Mouse (Mus musculus) layer of hippocampus, postnatal 10 days (tissue): Measurements from ENCODE around the gene Mfsd4b4. TPM values are rescaled to one million over a fixed set of nuclear protein-coding genes. Genes with fewer than 3 reads are reported as not detected.
A peak's percentile ranks its signal among the peaks of the same experiment; 100 is the strongest.
"Not testable (repeated sequence)": the region's sequence is repeated elsewhere in the genome, so short reads cannot be mapped to it uniquely, and the experiment has no call there.

ENCODE experiments used
- DNase-seq, 2 experiments: peaks; one replicate each; pipeline ENCODE4 v3.0.0; 2021; ENCODE audit warnings: low spot score in 2 of 2
- long read RNA-seq: library from polyadenylated mRNA; stranded (forward); transcript quantifications from one replicate; pipeline ENCODE4 v2.0.0, GENCODE M21; 2023
- total RNA-seq, 2 experiments: library from RNA; stranded (reverse); gene quantifications; 2 replicates each; pipeline ENCODE4 v1.2.3; 2021

Gene Mfsd4b4
- total RNA-seq, result 1 to 10 TPM; 6.9 to 7.8 TPM
- long read RNA-seq, partial matches to known transcripts, result 0 of 4 reads
- long read RNA-seq, other reads (novel, unspliced or antisense), result 2 of 4 reads

- DNase-seq, result peak; percentile 77 to 81
Measured at GRCm38 (mm10) chr10:39898874-39899371, at the start of gene Mfsd4b4. Mfsd4b4 (minus strand) TSS chr10:39899238.

- DNase-seq, result not testable (repeated sequence)
Measured at GRCm38 (mm10) chr10:39947195-39947594, 48.2 kb upstream of the Mfsd4b4 start.

GRCm38 (mm10) chr10:39936553-39936952 lies 37.5 kb upstream of the Mfsd4b4 start:
- no peak for DNase-seq

DNA sequence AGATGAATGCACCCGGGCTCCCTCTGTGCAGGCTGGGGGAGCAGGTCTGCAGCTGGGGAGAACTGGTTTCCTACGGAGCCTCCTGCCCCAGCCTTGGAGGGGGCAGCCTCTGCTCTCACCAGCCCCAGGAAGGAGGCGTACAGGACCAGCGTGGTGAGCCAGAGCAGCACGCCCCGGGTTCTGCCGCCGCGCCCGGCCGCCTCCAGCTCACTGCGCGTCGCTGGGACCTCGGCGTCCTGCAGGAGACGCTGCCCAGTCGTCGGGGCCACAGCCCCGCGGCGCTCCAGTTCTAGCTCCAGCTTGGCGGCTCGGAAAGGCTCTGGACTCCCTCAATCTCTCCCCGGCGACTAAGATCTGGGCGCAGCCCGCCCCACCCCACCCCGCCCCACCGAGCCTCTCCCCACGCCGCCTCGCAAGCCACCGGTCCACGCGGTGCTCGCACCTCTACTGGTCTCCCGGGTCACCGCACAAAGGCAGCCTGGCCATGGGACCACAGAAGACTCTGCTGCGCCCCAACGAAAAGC lies 27.6 kb upstream of the Mfsd4b4 start, which contains the start of gene Mfsd4b2:
Gene Mfsd4b2, minus strand, starts transcription at position 308 of the 524 bp plus-strand sequence.
- DNase-seq, result peak; percentile 6 to 19

DNA sequence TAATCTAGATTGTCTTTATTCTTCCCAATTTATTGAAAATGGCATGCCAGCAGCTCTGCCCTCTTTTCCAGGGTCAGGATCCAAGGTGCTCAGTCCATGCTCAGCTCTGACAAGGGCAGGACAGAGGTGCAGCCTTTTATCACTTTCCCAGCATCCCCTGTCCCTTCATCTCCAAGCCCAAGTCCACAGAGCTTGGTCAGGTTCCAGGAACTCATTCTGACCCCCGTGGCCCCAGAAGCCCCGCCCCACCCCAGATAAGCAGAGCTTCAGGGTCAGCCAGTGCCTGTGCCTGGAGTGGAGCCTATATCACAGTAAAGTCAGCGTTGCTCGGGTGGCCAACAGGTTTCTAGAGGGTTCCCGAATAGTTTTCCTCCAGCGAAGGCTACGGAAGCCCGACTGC lies 25.5 kb upstream of the Mfsd4b4 start:
- not testable (repeated sequence) for DNase-seq

GRCm38 (mm10) chr10:39912616-39913015 lies 13.6 kb upstream of the Mfsd4b4 start:
- DNase-seq, result no peak

DNA sequence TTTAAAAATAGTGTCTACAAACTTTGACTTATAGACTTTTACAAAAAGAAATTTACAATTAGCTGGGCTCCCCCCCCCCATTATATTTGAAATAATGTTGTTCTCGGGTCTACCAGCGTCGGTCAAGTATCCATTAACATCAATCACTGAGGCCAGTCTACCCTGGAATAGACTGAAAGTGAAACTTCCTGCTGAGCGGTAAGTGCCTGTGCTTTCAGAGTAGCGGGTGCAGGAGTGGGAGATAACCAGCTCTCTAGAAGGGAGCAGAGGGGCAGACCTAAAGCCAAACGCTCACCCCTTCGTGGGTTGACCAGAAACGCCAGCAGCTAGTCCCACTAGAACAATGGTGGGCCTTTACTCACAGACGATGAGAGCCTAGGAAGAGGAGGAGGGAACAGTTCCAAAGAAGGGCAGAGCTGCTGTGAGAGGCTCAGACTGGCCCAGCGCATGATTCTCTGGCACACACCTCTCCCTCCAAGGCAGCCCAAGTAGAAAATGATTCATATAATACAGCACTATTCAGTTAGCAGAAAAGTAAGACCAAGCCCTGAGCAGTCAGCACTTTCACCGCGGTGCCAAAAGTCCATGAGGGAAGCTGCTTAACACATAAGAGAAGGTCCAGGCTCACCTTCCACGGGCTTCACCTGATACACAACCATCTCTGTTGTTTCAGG lies 9.9 kb upstream of the Mfsd4b4 start:
- DNase-seq, result no peak

- no peak for DNase-seq
Measured at GRCm38 (mm10) chr10:39906799-39907658, 8.0 kb upstream of the Mfsd4b4 start.

GRCm38 (mm10) chr10:39904191-39904590 lies 5.2 kb upstream of the Mfsd4b4 start:
- DNase-seq, result no peak

DNA sequence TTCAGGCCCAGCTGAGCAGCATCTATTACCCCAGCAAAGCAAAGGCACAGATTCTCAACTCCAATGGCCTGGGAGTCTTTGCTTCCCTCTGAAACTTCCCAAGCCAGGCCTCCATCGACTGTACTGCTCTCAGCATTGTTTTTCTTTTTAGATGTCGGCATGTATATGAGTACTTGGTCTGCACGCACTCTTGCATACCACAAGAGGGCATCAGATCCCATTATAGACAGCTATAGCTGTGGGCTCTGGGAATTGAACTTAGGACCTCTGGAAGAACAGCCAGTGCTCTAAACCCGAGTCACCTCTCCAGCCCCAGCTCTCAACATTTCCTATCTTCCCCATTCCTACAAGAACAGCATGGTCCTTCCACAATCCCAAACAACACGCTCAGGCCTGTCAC lies 2.5 kb downstream of the Mfsd4b4 start:
- no peak for DNase-seq

GRCm38 (mm10) chr10:39893702-39894697 lies 5.0 kb downstream of the Mfsd4b4 start:
- DNase-seq, result no peak

GRCm38 (mm10) chr10:39888621-39889020 lies 10.4 kb downstream of the Mfsd4b4 start:
- DNase-seq, result no peak

GRCm38 (mm10) chr10:39865509-39865908 lies 33.5 kb downstream of the Mfsd4b4 start:
- no peak for DNase-seq

DNA sequence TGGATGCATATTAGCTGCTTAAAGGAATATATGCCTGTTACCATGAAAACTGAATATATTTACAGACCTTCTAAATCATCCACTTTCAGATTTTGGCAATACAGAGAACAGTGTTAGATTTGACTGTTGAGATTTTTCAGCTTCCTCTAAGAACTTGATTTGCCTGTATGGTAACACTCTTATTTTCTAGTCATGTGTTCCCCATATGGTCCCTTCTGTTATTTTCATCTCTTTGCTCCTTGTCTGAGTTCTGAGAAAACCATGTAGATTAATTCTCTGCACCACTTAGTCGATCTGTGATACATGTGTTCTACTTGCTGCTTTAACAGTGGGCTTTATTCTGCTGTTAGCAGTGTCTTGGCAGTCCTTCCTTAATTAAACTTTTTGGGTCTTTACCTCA lies 56.4 kb downstream of the Mfsd4b4 start:
- DNase-seq, result no peak

Other genes with a start within 250 kb of the Mfsd4b4 start
- 10 to 100 TPM; 83.2 to 85.6 TPM for gene Rev3l, start 167.1 kb downstream of the Mfsd4b4 start, total RNA-seq
- under 1 TPM in 1 of 2 experiments, not detected in 1; 0.29 TPM for gene Mfsd4b2, start 27.7 kb upstream of the Mfsd4b4 start, total RNA-seq
- under 1 TPM in 1 of 2 experiments, not detected in 1; 0.30 TPM for gene Mfsd4b3, start 60.9 kb upstream of the Mfsd4b4 start, total RNA-seq
- under 1 TPM; 0.36 to 0.62 TPM for gene Mfsd4b5, start 87.4 kb upstream of the Mfsd4b4 start, total RNA-seq
- 1 to 10 TPM in 1 of 2 experiments, under 1 TPM in 1; 0.29 to 1.2 TPM for gene Mfsd4b1, start 126.0 kb upstream of the Mfsd4b4 start, total RNA-seq
- gene Slc16a10, start 243.0 kb upstream of the Mfsd4b4 start, total RNA-seq, result 1 to 10 TPM; 2.1 to 2.2 TPM